Mouse (Mus musculus) limb, embryonic 10.5 days (tissue): ENCODE data around the gene Adamts15. TPM values are rescaled to one million over a fixed set of nuclear protein-coding genes. Genes with fewer than 3 reads are reported as not detected.

Source experiments
- DNase-seq: peaks from one replicate; pipeline ENCODE4 v3.0.0-alpha.2; 2017; ENCODE audit warnings: low spot score
- H3K27ac ChIP-seq: fragments of 300-500 bp; sonication (generic); 2 replicates; pipeline ENCODE4 v1.5.1; 2016; ENCODE audit warnings: mild to moderate bottlenecking
- H3K27me3 ChIP-seq: fragments of 300-500 bp; sonication (generic); 2 replicates; pipeline ENCODE4 v1.6.1; 2016; ENCODE audit warnings: low read depth, mild to moderate bottlenecking; ENCODE audit not compliant: poor library complexity, severe bottlenecking
- H3K36me3 ChIP-seq: fragments of 300-500 bp; sonication (generic); 2 replicates; pipeline ENCODE4 v1.6.1; 2016; ENCODE audit warnings: mild to moderate bottlenecking, moderate library complexity
- H3K4me1 ChIP-seq: fragments of 300-500 bp; sonication (generic); 2 replicates; pipeline ENCODE4 v1.6.1; 2016
- H3K4me3 ChIP-seq: fragments of 300-500 bp; sonication (generic); 2 replicates; pipeline ENCODE4 v1.5.1; 2016; ENCODE audit warnings: mild to moderate bottlenecking, moderate library complexity
- H3K9me3 ChIP-seq: fragments of 300-500 bp; sonication (generic); replicated peaks from 2 replicates; pipeline ENCODE4 v1.6.1; 2016; ENCODE audit warnings: mild to moderate bottlenecking
- WGBS: fragments of 180-500 bp; shearing (Covaris S2); methylation state at CpG from one replicate; pipeline ENCODE4 v1.1.7; 2016; 5-methylcytosine and 5-hydroxymethylcytosine counted together
- polyA plus RNA-seq: library from polyadenylated mRNA; unstranded; fragments of >200 nt; fragmentation: Nextera tagmentation; extraction: Ambion mirVana; gene quantifications from 2 replicates; pipeline ENCODE4 v1.2.1, GENCODE M21; 2016

Adamts15 gene
- polyA plus RNA-seq, 1 experiment from 2014 or later, result 8.5 TPM

DNA sequence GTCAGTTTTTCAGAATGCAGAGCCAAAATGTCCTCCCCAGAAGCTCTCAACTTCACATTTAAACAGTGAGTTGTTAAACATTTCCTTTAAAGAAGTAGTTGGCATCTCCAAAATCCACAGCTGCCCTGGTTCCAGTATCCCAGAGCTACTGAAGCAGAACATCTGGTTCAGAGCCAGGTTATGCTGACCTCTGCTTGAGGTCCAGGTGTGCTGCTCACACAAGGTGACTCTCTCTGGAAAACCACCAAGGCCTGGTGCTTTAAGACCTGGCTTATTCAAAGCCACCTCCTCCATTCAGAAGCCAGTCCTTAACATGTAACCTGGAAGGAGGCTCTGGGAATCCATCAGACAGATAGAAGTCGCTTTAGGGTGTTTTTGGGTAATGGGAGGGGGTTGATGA, 23.0 kb upstream of the Adamts15 start:
- Histone ChIP-seq H3K4me1 (peaks cover 19% of the 10 kb centered on the region), H3K4me3 (no peak overlapping the region), H3K9me3 (no peaks in the 10 kb centered on the region), H3K36me3 (no peaks in the 10 kb centered on the region), H3K27ac (no peak overlapping the region), H3K27me3 (peaks cover 73% of the 10 kb centered on the region)
- DNase-seq, result no peak
- WGBS, result 51% methylated on average over 1 of the region's 1 CpGs

DNA sequence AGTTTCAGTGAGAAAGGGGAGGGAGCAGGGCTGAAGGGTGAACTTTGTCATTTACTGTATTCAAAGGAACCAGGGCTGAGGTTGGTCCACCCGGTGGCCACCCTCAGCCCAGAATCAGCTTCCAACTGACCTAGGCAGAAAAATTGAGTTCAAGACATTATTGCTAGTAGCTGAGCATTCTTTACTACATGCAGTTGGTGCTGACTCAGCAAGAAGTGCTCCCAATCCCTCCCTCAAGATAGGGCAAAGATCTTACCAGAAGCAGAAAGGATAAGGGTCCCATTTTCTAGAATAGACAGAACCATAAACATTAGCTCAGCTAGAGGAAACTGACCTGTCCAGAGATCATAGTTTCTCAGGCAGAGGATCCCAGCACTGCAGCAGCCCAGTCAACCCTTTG, 22.0 kb upstream of the Adamts15 start:
- no peaks in the 10 kb centered on the region for H3K36me3 ChIP-seq
- peaks cover 74% of the 10 kb centered on the region for H3K27me3 ChIP-seq
- no peak for DNase-seq
- WGBS, result 12% methylated on average over 1 of the region's 1 CpGs
- H3K27ac ChIP-seq, result no peak overlapping the region
- H3K4me3 ChIP-seq, result no peak overlapping the region
- peaks cover 19% of the 10 kb centered on the region for H3K4me1 ChIP-seq
- no peaks in the 10 kb centered on the region for H3K9me3 ChIP-seq

DNA sequence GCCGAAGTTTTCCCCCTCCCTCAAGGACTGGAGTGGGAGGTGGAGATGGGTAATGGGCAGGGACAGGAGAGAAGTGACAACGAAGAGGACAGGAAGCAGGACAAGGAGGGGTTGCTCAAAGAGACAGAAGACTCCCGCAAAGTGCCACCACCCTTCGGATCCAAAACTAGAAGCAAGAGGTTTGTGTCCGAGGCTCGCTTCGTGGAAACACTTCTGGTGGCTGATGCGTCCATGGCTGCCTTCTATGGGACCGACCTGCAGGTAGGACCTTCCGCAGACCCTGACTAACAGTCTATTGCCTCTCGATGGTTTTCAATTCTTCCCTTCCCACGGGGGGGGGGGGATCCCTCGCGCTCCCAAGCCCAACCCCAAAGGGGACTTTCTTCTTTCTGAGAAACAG, 21.1 kb upstream of the Adamts15 start:
- Histone ChIP-seq H3K4me3 (peak overlapping the region; percentile 68), H3K9me3 (no peaks in the 10 kb centered on the region), H3K4me1 (peaks cover 19% of the 10 kb centered on the region), H3K27me3 (peaks cover 74% of the 10 kb centered on the region), H3K36me3 (no peaks in the 10 kb centered on the region), H3K27ac (no peak overlapping the region)
- WGBS, result 3% methylated on average over 14 of the region's 14 CpGs
- no peak for DNase-seq

DNA sequence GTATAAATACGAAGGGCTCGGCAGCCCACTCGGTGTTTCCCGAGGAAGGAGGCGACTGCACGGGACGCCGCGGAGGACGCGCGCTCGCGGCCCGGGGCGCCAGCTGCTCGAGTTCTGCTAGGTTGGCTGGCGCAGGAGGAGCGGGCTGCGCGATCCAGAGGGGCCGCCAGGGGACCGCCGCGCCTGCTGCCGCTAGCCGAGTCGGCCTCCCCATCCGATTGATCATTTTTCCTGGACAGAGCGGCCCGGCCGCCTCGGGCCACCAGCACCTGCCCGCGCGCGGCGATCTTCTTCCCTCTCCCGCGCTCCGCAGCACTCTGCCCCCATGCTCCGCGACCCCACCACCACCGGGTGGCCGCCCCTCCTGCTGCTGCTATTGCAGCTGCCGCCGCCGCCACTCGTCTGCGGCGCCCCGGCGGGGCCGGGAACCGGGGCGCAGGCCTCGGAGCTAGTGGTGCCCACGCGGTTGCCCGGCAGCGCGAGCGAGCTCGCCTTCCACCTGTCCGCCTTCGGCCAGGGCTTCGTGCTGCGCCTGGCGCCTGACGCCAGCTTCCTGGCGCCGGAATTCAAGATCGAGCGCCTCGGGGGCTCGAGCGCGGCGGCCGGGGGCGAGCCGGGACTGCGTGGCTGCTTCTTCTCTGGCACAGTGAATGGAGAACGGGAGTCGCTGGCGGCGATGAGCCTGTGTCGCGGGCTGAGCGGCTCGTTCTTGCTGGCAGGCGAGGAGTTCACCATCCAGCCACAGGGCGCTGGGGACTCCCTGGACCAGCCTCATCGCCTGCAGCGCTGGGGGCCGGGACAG, 20.5 kb upstream of the Adamts15 start, which contains the start of gene Adamts8:
Adamts8 (plus strand) TSS at position 51 of the 802 bp plus-strand sequence.
- H3K36me3 ChIP-seq, result no peaks in the 10 kb centered on the region
- peaks cover 19% of the 10 kb centered on the region for H3K4me1 ChIP-seq
- under 1% methylated on average over 95 of the region's 96 CpGs for WGBS
- H3K27ac ChIP-seq, result peak within 1 kb of the TSS; percentile 61
- peak; percentile 84 for DNase-seq
- no peaks in the 10 kb centered on the region for H3K9me3 ChIP-seq
- peak within 1 kb of the TSS; percentile 68 for H3K4me3 ChIP-seq
- peaks cover 75% of the 10 kb centered on the region for H3K27me3 ChIP-seq

- Histone ChIP-seq H3K9me3 (no peaks in the 10 kb centered on the region), H3K27ac (no peak overlapping the region), H3K4me3 (no peak overlapping the region), H3K4me1 (peaks cover 19% of the 10 kb centered on the region), H3K27me3 (peaks cover 57% of the 10 kb centered on the region), H3K36me3 (no peaks in the 10 kb centered on the region)
- 9% methylated on average over 6 of the region's 6 CpGs for WGBS
- peak; percentile 90 for DNase-seq
Measured at GRCm38 (mm10) chr9:30940328-30940727, 18.1 kb upstream of the Adamts15 start.

DNA sequence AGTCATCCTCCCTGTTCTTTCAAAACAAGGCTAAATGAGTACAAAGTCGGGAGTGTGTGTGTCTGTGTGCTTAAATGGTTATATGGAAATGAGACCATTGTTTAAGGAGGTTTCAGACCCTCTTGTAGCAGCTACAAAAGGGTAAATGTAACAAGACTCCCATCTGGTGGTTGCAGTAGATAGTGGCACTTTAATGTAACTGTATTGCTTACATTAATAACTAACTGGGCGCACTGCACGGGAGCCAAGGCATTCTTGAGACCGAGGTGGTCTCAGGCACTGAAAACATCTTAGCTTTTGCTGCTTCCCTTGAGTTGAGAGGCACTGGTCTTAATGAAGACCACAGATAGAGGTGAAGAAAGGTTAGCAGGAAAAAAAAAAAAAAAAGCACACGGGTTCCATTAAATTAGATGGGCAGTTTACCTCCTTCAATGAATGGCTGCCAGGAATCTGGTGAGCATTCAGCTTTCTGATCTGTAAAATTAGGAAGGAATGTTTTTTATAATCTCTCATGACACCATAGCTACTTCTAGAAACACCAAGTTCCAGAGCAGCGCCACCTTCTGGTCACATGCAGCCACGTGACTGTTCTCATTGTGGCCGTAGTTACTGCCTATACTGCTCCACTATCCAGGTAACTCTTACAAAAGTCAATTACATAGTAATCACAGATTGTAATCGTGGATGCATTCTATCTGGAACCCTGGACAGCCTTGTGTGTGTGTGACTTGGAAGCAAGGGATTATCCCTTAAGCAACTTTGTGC, 14.6 kb upstream of the Adamts15 start:
- H3K4me3 ChIP-seq, result no peak overlapping the region
- H3K36me3 ChIP-seq, result no peaks in the 10 kb centered on the region
- H3K27ac ChIP-seq, result no peak overlapping the region
- H3K4me1 ChIP-seq, result no peaks in the 10 kb centered on the region
- no peaks in the 10 kb centered on the region for H3K9me3 ChIP-seq
- peaks cover 22% of the 10 kb centered on the region for H3K27me3 ChIP-seq
- peak; percentile 69 for DNase-seq
- WGBS, result 39% methylated on average over 9 of the region's 9 CpGs

DNA sequence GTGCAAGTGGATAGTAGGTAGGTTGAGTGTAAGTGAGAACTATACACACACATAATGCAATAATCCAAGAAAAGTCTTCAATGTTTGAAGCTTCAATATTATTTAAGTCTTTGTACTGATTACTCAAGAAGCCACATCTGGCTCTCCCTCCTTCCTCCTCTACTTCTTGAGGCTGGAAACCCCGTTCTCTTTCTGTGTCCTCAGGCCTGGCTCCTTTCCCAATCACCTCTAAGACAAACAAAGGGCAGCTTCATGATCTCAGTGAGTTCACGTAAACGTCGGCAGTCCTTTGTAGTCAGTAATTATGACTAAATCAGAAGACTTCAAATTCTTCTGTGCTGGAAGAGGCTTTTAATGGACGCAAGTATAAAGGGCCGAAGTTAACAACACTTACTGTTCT, 12.6 kb upstream of the Adamts15 start:
- Histone ChIP-seq H3K4me3 (no peak overlapping the region), H3K27me3 (peaks cover 6% of the 10 kb centered on the region; the same call in 1 of the 2 replicates), H3K4me1 (no peaks in the 10 kb centered on the region), H3K36me3 (no peaks in the 10 kb centered on the region), H3K27ac (no peak overlapping the region), H3K9me3 (no peaks in the 10 kb centered on the region)
- 61% methylated on average over 6 of the region's 6 CpGs for WGBS
- DNase-seq, result no peak

- 84% methylated on average over 4 of the region's 4 CpGs for WGBS
- Histone ChIP-seq H3K4me3 (no peak overlapping the region), H3K4me1 (no peaks in the 10 kb centered on the region), H3K27me3 (peaks cover under 1% of the 10 kb centered on the region; the same call in 1 of the 2 replicates), H3K27ac (no peak overlapping the region), H3K36me3 (no peaks in the 10 kb centered on the region), H3K9me3 (no peaks in the 10 kb centered on the region)
- DNase-seq, result no peak
Measured at GRCm38 (mm10) chr9:30932346-30932745, 10.1 kb upstream of the Adamts15 start.

- Histone ChIP-seq H3K9me3 (no peaks in the 10 kb centered on the region), H3K4me1 (no peaks in the 10 kb centered on the region), H3K36me3 (no peaks in the 10 kb centered on the region), H3K4me3 (no peak overlapping the region), H3K27ac (no peak overlapping the region), H3K27me3 (no peaks in the 10 kb centered on the region)
- WGBS, result 91% methylated on average over 2 of the region's 2 CpGs
- DNase-seq, result no peak
Measured at GRCm38 (mm10) chr9:30928759-30929158, 6.5 kb upstream of the Adamts15 start.

DNA sequence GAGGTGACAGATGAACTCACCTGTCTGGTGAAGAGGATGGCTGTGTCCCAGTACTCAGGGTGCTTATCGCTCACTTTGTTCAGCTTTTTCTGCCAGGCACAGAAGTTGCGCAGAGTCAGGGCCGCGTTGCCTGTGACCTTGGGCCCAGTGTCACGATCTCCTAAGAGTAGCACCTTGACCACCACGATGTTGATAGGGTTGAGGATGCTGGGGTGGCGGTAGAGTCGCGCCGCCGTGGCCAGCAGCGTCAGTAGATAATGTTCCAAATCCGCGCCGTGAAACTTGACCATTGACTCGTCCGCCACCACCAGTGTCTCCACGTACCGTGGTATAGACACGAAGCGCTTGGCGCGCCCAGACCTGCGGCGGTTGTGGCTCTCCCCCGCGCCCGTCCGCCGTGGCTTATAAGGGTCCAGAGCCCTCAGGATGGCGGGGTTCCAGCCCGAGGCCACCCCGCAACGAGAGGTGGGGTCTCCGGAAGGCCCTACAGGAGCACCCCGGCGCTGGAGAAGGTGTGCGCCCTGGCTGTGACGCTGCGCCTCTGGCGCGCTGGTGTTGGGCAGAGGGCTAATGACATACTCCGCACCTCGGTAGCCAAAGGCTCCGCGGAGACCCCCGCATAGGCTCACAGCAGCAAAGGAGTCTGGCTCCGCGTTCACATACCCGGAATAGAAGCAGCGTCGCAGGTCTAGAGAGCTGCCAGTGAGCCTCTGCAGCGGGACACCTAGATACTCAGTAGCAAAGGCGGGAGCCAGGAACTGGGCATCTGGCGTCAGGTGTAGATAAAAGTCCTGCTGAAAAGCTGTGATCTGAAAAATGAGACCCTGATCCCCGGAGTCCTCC, 770 bp downstream of the Adamts15 start:
- no peak for DNase-seq
- Histone ChIP-seq H3K4me3 (peak overlapping the region; percentile 72), H3K27ac (peak overlapping the region; percentile 79), H3K4me1 (peaks cover 37% of the 10 kb centered on the region), H3K27me3 (peaks cover 42% of the 10 kb centered on the region), H3K9me3 (no peaks in the 10 kb centered on the region), H3K36me3 (no peaks in the 10 kb centered on the region)
- 4% methylated on average over 56 of the region's 56 CpGs for WGBS

GRCm38 (mm10) chr9:30920736-30921135, 1.5 kb downstream of the Adamts15 start:
- 23% methylated on average over 6 of the region's 6 CpGs for WGBS
- no peaks in the 10 kb centered on the region for H3K9me3 ChIP-seq
- H3K27ac ChIP-seq, result no peak overlapping the region
- H3K4me1 ChIP-seq, result peaks cover 40% of the 10 kb centered on the region
- peak overlapping the region; percentile 72; the same call in 1 of the 2 replicates for H3K4me3 ChIP-seq
- peaks cover 42% of the 10 kb centered on the region for H3K27me3 ChIP-seq
- no peaks in the 10 kb centered on the region for H3K36me3 ChIP-seq
- DNase-seq, result peak; percentile 47

- peaks cover 40% of the 10 kb centered on the region for H3K4me1 ChIP-seq
- peaks cover 42% of the 10 kb centered on the region for H3K27me3 ChIP-seq
- no peak overlapping the region for H3K4me3 ChIP-seq
- H3K9me3 ChIP-seq, result no peaks in the 10 kb centered on the region
- 87% methylated on average over 9 of the region's 9 CpGs for WGBS
- H3K27ac ChIP-seq, result no peak overlapping the region
- no peak for DNase-seq
- no peaks in the 10 kb centered on the region for H3K36me3 ChIP-seq
Measured at GRCm38 (mm10) chr9:30919686-30920085, 2.6 kb downstream of the Adamts15 start.
